Comparison of ENCODE assay signal across 9 mouse cellular contexts in the genomic region with DNA sequence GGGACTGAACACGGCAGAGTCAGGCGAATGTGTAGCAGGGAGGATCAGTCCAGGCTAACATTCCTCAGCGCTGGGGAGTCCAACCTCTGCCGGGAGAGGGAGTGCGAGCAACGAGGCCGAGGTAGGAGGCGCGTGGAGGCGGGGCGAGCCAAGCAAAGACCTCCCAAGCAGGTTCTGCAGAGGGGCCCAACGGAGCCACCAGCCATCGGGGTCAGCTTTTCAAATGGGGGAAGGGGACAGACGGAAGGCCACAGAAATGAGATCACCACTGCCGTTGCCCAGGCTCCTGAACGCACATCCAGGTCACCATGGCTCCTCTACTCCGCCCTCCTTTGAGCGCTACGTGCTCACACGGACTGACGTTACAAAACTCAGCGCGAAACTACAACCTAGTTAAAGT. TPM values are rescaled to one million over a fixed set of nuclear protein-coding genes. Genes with fewer than 3 reads are reported as not detected.
DNase-seq lines count a peak whose midpoint lies in the region; ATAC-seq lines count a peak whose summit lies in the region.
"Had no signal": no experiment of that assay in that cellular context is flagged by ENCODE, and none has a peak within 500 bp of the region (broad histone marks: within the 10 kb centered on the region; RNA-seq: fewer than 3 reads in every experiment).

No protein-coding gene starts in this region.

- peak overlapping the region; percentile 56 for H3K4me3 ChIP-seq in forebrain, embryonic 13.5 days
- peak overlapping the region; percentile 86 for H3K4me3 ChIP-seq in heart, embryonic 15.5 days
- peak overlapping the region; percentile 57 for H3K4me3 ChIP-seq in liver, embryonic 13.5 days (replicated peaks)
- H3K4me3 ChIP-seq in neural tube, embryonic 11.5 days (ENCODE audit: low read depth, low read length): peak overlapping the region; percentile 67

- H3K9me3 ChIP-seq in forebrain, embryonic 13.5 days (replicated peaks): no peaks in the 10 kb centered on the region
- H3K9me3 ChIP-seq in heart, embryonic 15.5 days (replicated peaks): no peaks in the 10 kb centered on the region
- no peaks in the 10 kb centered on the region for H3K9me3 ChIP-seq in liver, embryonic 13.5 days (replicated peaks)
- H3K9me3 ChIP-seq in neural tube, embryonic 11.5 days (ENCODE audit: control insufficient read depth, low read length): no peaks in the 10 kb centered on the region

- H3K36me3 ChIP-seq in forebrain, embryonic 13.5 days (ENCODE audit: poor library complexity, severe bottlenecking): peaks cover 27% of the 10 kb centered on the region
- H3K36me3 ChIP-seq in heart, embryonic 15.5 days: peaks cover 39% of the 10 kb centered on the region
- H3K36me3 ChIP-seq in liver, embryonic 13.5 days: no peaks in the 10 kb centered on the region
- no peaks in the 10 kb centered on the region for H3K36me3 ChIP-seq in neural tube, embryonic 11.5 days (ENCODE audit: control insufficient read depth, insufficient read depth, low read length)

- H3K9ac ChIP-seq in forebrain, embryonic 13.5 days: peak overlapping the region; percentile 71; the same call in 1 of the 2 replicates
- H3K9ac ChIP-seq in heart, embryonic 15.5 days: peak overlapping the region; percentile 90
- H3K9ac ChIP-seq in liver, embryonic 13.5 days: peak overlapping the region; percentile 61; the same call in 1 of the 2 replicates
- H3K9ac ChIP-seq in neural tube, embryonic 11.5 days (ENCODE audit: low read length): peak overlapping the region; percentile 81

- H3K4me1 ChIP-seq in forebrain, embryonic 13.5 days: peaks cover 27% of the 10 kb centered on the region
- H3K4me1 ChIP-seq in heart, embryonic 15.5 days (replicated peaks): peaks cover 33% of the 10 kb centered on the region
- H3K4me1 ChIP-seq in liver, embryonic 13.5 days (replicated peaks): 0 out of 2 replicates have a peak, but pooled peaks cover 4% of the 10 kb centered on the region
- H3K4me1 ChIP-seq in neural tube, embryonic 11.5 days (ENCODE audit: control insufficient read depth, insufficient read depth, low read length): no peaks in the 10 kb centered on the region

- H3K4me2 ChIP-seq in forebrain, embryonic 13.5 days: peak overlapping the region; percentile 100
- peak overlapping the region; percentile 86 for H3K4me2 ChIP-seq in heart, embryonic 15.5 days
- H3K4me2 ChIP-seq in liver, embryonic 13.5 days: peak overlapping the region; percentile 66
- peak overlapping the region; percentile 97 for H3K4me2 ChIP-seq in neural tube, embryonic 11.5 days (ENCODE audit: low read depth)

- peak; percentile 80 for ATAC-seq in cerebellum, adult (ENCODE audit: insufficient number of reproducible peaks, low FRiP score, low TSS enrichment)
- ATAC-seq in forebrain, embryonic 13.5 days: peak; percentile 79
- ATAC-seq in heart, embryonic 15.5 days (replicated peaks; ENCODE audit: insufficient number of reproducible peaks, insufficient read depth, low FRiP score, low read depth): peak; percentile 64
- ATAC-seq in liver, embryonic 13.5 days (ENCODE audit: low read depth): peak; percentile 64
- ATAC-seq in neural tube, embryonic 11.5 days (ENCODE audit: insufficient read depth, low FRiP score, low TSS enrichment): peak; percentile 70

- no peaks in the 10 kb centered on the region for H3K27me3 ChIP-seq in forebrain, embryonic 13.5 days
- H3K27me3 ChIP-seq in heart, embryonic 15.5 days: no peaks in the 10 kb centered on the region
- peaks cover 44% of the 10 kb centered on the region for H3K27me3 ChIP-seq in liver, embryonic 13.5 days
- H3K27me3 ChIP-seq in neural tube, embryonic 11.5 days (ENCODE audit: control insufficient read depth, insufficient read depth, low read length): no peaks in the 10 kb centered on the region
- H3K27me3 ChIP-seq: CH12.LX had no signal

- DNase-seq in 3134 (ENCODE audit: extremely low read depth, insufficient read length, low spot score): peak; percentile 87
- peak; percentile 87 for DNase-seq in kidney, postnatal 14 days
- peak; percentile 22 for DNase-seq in liver, embryonic 13.5 days
- peak; percentile 82 for DNase-seq in neural tube, embryonic 11.5 days (ENCODE audit: low spot score)
- DNase-seq in urinary bladder, postnatal 10 days (ENCODE audit: low spot score): peak; percentile 41

- under 1% methylated on average over 23 of the region's 23 CpGs for WGBS in forebrain, embryonic 13.5 days
- under 1% methylated on average over 23 of the region's 23 CpGs for WGBS in heart, embryonic 15.5 days
- WGBS in liver, embryonic 13.5 days (ENCODE audit: insufficient replicate concordance): under 1% methylated on average over 23 of the region's 23 CpGs
- WGBS in neural tube, embryonic 11.5 days: 0% methylated on average over 23 of the region's 23 CpGs

- peak overlapping the region; percentile 49 for H3K27ac ChIP-seq in forebrain, embryonic 13.5 days
- H3K27ac ChIP-seq in heart, embryonic 15.5 days: peak overlapping the region; percentile 98
- no peak overlapping the region; the same call in 1 of the 2 replicates for H3K27ac ChIP-seq in liver, embryonic 13.5 days
- peak overlapping the region; percentile 44 for H3K27ac ChIP-seq in neural tube, embryonic 11.5 days (ENCODE audit: low read depth, low read length)

RNA-seq across cellular contexts. Expression of a gene that starts 1.7 kb away (rescaled TPM):
- 7.2 and 9.1 TPM in 2 replicates for polyA plus RNA-seq in forebrain, embryonic 13.5 days (2015; fragmentation: Nextera tagmentation; extraction: Ambion mirVana)
- 40.2 and 50.6 TPM in 2 replicates for polyA plus RNA-seq in heart, embryonic 15.5 days (2015; fragmentation: Nextera tagmentation; extraction: Ambion mirVana)
- polyA plus RNA-seq in liver, embryonic 13.5 days (2015; fragmentation: Nextera tagmentation; extraction: Ambion mirVana): 6.3 and 8.3 TPM in 2 replicates
- polyA plus RNA-seq in neural tube, embryonic 11.5 days (2014; fragmentation: Nextera tagmentation; extraction: Ambion mirVana): 13.9 and 14.2 TPM in 2 replicates

Comparison
In these comparisons a context has a peak if more than half of its experiments do, and no peak if none do; other contexts are left out.
1. DNase-seq: peak in every context shown above with its lines; median percentile 87 in 3134; 87 in kidney, postnatal 14 days; 82 in neural tube, embryonic 11.5 days; 41 in urinary bladder, postnatal 10 days; 22 in liver, embryonic 13.5 days.